Mouse (Mus musculus): ENCODE data around the gene Maml2.

The Maml2 gene

DNA sequence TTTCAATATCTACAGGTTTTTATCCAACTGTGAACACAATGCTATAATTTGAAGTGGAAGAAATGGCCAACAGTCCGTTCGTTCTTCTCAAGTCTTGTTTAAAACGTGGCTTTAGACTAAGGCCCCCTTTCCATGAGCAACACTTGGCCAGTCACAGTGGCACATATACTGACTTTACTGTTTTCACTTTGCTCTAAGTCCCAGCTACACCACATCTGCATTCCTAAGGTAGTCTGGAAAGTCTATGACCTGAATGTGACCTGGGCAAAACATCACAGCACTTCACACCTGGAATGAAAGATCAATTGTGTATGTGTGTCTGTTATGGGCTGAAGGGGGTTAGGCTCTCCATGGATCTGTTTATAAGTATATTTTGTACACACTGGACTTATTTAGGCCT is 151.0 kb downstream of the Maml2 start:
- DNase-seq (ENCODE audit: low spot score) = no peak

- no peak for DNase-seq (ENCODE audit: low spot score)
These were observed 156.9 kb downstream of the Maml2 start for GRCm38 (mm10) chr9:13454651-13455123.

GRCm38 (mm10) chr9:13455231-13455630 is 157.5 kb downstream of the Maml2 start:
- DNase-seq (ENCODE audit: low spot score) = no peak

DNA sequence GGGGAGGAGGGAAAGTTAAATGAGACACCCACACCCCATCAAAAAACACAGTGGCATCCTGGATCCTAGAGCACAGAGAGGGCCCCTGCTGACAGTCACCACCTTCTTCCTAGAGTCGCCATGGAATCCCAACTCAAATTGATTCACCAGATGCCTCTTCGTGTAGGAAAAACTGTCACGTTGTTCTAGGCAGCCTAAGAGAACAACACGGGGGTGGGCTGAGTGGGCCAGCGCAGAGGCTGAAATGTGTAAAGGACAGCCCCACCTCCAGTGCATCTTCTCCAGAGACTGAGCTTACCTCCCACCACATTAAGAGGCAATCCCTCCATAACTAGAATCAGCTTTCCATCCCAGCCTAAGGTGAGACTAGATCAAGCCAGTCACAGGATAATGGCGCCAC is 160.0 kb downstream of the Maml2 start:
- DNase-seq (ENCODE audit: low spot score) = no peak

DNA sequence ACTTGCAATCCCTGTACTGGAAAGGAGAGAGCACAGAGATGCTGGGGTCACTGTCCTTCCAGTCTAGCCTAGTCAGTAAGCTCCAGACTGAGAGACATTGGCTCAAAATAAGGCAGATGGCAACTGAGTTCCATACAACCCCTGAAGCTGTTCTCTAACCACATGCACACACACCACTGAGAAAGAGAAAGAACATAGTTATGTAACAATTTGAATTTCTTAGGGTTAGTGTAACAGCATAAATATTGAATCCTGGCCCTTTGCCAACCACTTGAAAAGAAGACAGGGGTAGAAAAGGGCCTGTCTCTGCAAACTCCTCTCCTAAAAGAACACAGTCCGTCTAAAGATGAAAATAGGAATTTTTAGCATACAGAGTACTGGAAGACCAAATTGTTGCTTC is 161.6 kb downstream of the Maml2 start:
- DNase-seq (ENCODE audit: low spot score) = no peak

DNA sequence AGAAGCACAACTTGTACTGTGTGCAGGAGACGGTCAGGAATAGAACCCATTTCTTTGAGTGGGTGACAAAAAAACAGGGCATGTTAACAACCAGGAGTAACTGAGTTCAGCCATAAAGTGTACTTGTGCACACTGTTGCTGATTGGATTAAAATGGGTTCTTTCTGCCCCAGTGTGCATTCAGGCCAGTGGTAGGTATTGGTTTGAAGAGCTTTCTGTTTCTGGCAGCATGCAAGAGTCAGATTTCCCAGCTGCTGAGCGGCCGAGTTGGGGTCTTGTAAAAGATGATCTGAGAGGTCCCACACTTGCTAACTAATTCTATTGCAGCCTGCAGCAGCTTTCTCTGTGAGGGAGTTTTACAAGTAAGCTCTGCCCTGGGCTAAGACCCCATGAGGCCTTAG is 162.3 kb downstream of the Maml2 start:
- no peak for DNase-seq (ENCODE audit: low spot score)

DNA sequence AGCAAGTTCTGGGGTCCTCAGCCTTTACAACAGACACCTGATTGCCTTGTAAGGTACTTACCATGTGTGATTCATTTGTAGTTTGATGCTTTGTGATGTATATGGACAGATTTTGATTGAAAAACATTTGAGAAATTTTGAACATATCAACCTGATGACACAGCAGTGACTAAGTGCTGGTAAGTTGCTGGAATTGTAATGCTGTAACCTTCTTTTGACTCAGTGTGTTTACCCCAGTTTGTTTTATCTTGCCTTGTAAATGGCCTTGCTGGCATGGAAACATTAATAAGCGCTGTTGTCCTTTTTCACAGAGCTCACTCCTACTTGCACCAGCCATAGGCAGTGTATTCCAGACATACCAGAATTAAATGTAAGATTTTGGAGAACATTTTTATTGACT is 163.2 kb downstream of the Maml2 start:
- no peak for DNase-seq (ENCODE audit: low spot score)

DNA sequence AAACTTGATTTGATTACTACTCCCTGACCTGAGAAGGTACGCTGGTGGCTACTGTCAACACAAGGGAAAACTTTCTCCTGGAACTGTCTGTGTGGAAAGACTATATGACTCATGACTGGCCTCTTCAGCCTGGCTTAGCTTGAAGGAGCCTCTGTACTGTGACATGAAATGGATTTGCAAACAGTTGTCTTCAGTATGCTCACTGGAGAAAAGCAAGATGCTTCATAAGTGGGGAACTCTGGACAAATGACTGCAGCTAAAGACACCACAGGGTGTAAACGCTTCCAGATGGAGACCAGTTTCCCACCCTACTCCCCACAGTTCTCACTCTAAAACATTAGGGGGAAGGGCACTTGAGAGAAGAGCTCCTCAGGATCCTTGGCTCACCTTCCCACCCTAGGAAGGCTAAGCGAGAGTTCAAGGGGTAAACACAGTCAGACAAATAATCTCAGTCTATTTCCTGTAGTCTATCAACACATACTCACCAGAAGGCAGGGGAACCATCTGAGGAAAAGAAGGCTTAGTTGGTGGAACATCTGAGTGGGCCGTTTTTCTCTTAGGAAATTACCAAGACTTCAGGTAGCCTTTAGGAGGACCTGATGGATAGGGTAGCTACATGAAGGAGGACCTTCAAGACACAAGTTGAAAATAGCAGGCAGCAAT is 167.7 kb downstream of the Maml2 start:
- no peak for DNase-seq (ENCODE audit: low spot score)

- DNase-seq (ENCODE audit: low spot score) = no peak
These were observed 168.6 kb downstream of the Maml2 start for GRCm38 (mm10) chr9:13466351-13466750.

DNA sequence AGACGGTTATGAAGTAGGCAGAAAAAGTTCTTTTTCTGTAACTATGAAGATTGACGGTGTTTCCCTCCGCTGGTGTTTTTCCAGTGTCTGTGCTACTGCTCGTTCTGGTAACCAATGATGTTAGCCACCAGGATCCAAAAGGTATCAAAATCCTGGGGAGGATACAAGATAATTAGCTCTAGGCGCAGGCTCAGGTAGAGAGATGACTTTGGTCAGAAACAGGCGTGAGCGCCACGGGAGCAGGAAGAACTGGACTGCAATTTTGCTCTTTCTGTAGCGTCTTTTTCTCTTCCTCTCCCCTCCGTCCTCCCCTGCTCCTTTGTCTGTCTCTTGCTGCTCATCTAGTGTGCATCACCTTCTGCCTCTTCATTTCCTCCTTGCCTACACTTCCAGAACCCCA is 169.1 kb downstream of the Maml2 start:
- no peak for DNase-seq (ENCODE audit: low spot score)

DNA sequence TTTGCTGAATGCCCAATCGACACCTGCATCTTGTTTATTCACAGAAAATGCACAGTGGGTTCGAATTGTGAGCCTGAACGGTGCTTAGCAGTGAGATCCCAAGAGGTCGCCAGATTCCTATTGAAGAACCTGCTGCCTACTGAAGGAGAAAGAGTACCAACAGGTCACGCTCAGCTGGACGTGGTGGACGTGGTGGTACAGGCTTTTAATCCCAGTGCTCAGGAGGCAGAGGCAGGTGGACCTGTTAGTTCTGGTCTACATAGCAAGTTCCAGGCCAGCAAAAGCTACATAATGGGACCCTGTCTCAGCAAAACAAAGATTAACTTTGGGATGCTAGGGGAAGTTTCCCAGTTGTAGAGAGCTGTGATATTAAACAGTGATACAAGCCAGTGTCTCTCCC is 170.0 kb downstream of the Maml2 start:
- DNase-seq (ENCODE audit: low spot score) = no peak

GRCm38 (mm10) chr9:13468778-13469177 is 171.0 kb downstream of the Maml2 start:
- no peak for DNase-seq (ENCODE audit: low spot score)

- DNase-seq (ENCODE audit: low spot score) = no peak
These were observed 172.3 kb downstream of the Maml2 start for GRCm38 (mm10) chr9:13470013-13470412.

DNA sequence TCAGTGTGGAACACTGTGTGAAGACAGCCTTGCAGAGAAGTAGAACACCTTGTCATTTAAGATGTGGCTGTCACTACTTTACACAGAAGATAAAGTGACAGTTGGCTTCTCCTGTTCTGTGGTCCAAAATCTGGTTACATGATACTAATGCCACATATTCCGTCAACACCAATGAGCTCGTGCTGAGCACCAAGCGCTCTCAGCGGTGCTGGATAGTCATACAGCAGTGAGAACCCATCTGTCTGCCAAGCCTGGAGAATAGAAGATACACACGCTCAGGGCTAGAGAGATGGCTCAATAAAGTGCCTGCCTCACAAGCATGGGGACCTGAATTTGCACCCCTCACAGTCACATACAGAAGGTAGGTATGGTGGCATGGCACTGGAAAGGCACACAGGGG is 177.2 kb downstream of the Maml2 start:
- DNase-seq (ENCODE audit: low spot score) = no peak

DNA sequence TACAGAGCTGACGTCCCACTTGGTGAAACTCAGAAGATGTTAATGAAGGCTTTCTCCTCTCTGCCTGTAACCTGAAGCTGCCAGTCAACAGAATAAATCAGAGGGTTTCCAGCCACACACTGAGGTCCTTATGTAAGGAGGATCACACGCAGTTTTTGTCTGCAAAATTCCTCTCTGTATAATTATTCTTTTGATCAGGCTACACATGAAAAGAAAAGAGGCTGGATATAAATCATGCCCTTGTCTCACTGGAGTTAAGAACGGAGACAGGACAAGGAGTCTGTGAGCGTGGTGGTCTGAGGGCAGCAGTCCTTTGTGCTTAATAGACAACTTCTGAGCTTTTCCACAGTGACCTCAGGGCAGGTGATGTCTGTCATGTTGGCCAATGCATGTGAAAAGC is 181.5 kb downstream of the Maml2 start:
- DNase-seq (ENCODE audit: low spot score) = no peak

GRCm38 (mm10) chr9:13483199-13484068 is 185.7 kb downstream of the Maml2 start:
- DNase-seq (ENCODE audit: low spot score) = no peak

GRCm38 (mm10) chr9:13484267-13485240 is 186.8 kb downstream of the Maml2 start:
- DNase-seq (ENCODE audit: low spot score) = no peak

GRCm38 (mm10) chr9:13485914-13486313 is 188.2 kb downstream of the Maml2 start:
- DNase-seq (ENCODE audit: low spot score) = no peak

- DNase-seq (ENCODE audit: low spot score) = no peak
These were observed 193.3 kb downstream of the Maml2 start for GRCm38 (mm10) chr9:13491107-13491506.

- DNase-seq (ENCODE audit: low spot score) = no peak
These were observed 194.3 kb downstream of the Maml2 start for GRCm38 (mm10) chr9:13491854-13492620.

GRCm38 (mm10) chr9:13492807-13493206 is 195.1 kb downstream of the Maml2 start:
- no peak for DNase-seq (ENCODE audit: low spot score)
